Mouse (Mus musculus) lung, adult 2 months (tissue): ENCODE results near the gene Rasal2.

ENCODE experiments used
- CTCF ChIP-seq: fragments of 200-500 bp; IDR thresholded peaks from 2 replicates; pipeline ENCODE4 v1.5.1; 2011; ENCODE audit warnings: mild to moderate bottlenecking, low read length, control low read depth; ENCODE audit not compliant: insufficient read depth
- POLR2A ChIP-seq: fragments of 200-500 bp; IDR thresholded peaks from 2 replicates; pipeline ENCODE4 v1.6.1; 2011; ENCODE audit warnings: low read depth, mild to moderate bottlenecking, control low read depth, low read length, borderline replicate concordance; ENCODE audit errors: extremely low read depth

- TF ChIP-seq CTCF, result no peak
- no peak for TF ChIP-seq POLR2A
Observed at GRCm38 (mm10) chr1:157095534-157095933, 316.9 kb downstream of the Rasal2 start.
